Mouse (Mus musculus) myocyte (in vitro differentiated cells): Measurements from ENCODE around the gene Tbxas1. TPM values are rescaled to one million over a fixed set of nuclear protein-coding genes. Genes with fewer than 3 reads are reported as not detected.

Source experiments
- H3K27me3 ChIP-seq: one replicate; pipeline ENCODE4 v1.6.1; 2011; ENCODE audit not compliant: control insufficient read depth, insufficient read depth, insufficient read length
- H3K36me3 ChIP-seq: one replicate; pipeline ENCODE4 v1.6.1; 2011; ENCODE audit not compliant: control insufficient read depth, insufficient read depth
- H3K4me2 ChIP-seq: one replicate; pipeline ENCODE4 v1.6.1; 2011; ENCODE audit warnings: low read depth, control low read depth
- H3K4me3 ChIP-seq: one replicate; pipeline ENCODE4 v1.5.1; 2011; ENCODE audit warnings: mild to moderate bottlenecking, control low read depth, moderate library complexity
- H3K79me2 ChIP-seq: one replicate; pipeline ENCODE4 v1.6.1; 2011; ENCODE audit not compliant: control insufficient read depth, insufficient read depth
- H3ac ChIP-seq: one replicate; pipeline ENCODE4 v1.6.1; 2011; ENCODE audit not compliant: control insufficient read depth, insufficient read length
- CEBPB ChIP-seq: IDR thresholded peaks from 2 replicates; pipeline ENCODE4 v1.6.1; 2011; ENCODE audit warnings: mild to moderate bottlenecking, moderate library complexity; ENCODE audit not compliant: poor library complexity, insufficient read depth, severe bottlenecking
- E2F4 ChIP-seq: IDR thresholded peaks from one replicate; pipeline ENCODE4 v1.6.1; 2011; ENCODE audit warnings: mild to moderate bottlenecking, control low read depth, moderate library complexity; ENCODE audit not compliant: insufficient read depth
- MAX ChIP-seq: IDR thresholded peaks from one replicate; pipeline ENCODE4 v1.6.1; 2011; ENCODE audit warnings: low read depth, mild to moderate bottlenecking, control low read depth
- MYOD1 ChIP-seq, 3 experiments: IDR thresholded peaks; one replicate each; pipeline ENCODE4 v1.6.1; 2011; ENCODE audit warnings: control low read depth in 2 of 3, low read depth in 2 of 3, mild to moderate bottlenecking in 2 of 3, moderate library complexity in 1 of 3; ENCODE audit not compliant: insufficient read length in 2 of 3, control insufficient read depth in 1 of 3
- MYOG ChIP-seq, 3 experiments: IDR thresholded peaks; one replicate each; pipeline ENCODE4 v1.6.1; 2011; ENCODE audit warnings: control low read depth in 2 of 3, low read depth in 2 of 3, mild to moderate bottlenecking in 2 of 3; ENCODE audit not compliant: insufficient read length in 2 of 3, control insufficient read depth in 1 of 3, insufficient read depth in 1 of 3
- POLR2A ChIP-seq: IDR thresholded peaks from one replicate; pipeline ENCODE4 v1.6.1; 2011; ENCODE audit warnings: low read depth, mild to moderate bottlenecking, control low read depth, moderate library complexity; ENCODE audit not compliant: insufficient read length
- POLR2AphosphoS2 ChIP-seq: IDR thresholded peaks from one replicate; pipeline ENCODE4 v1.6.1; 2011; ENCODE audit warnings: low read depth, control low read depth; ENCODE audit not compliant: insufficient read length
- REST ChIP-seq: IDR thresholded peaks from one replicate; pipeline ENCODE4 v1.6.1; 2011; ENCODE audit warnings: mild to moderate bottlenecking, control low read depth, moderate library complexity; ENCODE audit not compliant: insufficient read depth, insufficient read length
- SRF ChIP-seq: IDR thresholded peaks from one replicate; pipeline ENCODE4 v1.6.1; 2011; ENCODE audit warnings: low read depth; ENCODE audit not compliant: control insufficient read depth, insufficient read length
- TCF12 ChIP-seq: IDR thresholded peaks from one replicate; pipeline ENCODE4 v1.6.1; 2011; ENCODE audit warnings: mild to moderate bottlenecking, control low read depth; ENCODE audit not compliant: poor library complexity, insufficient read depth, severe bottlenecking
- TCF3 ChIP-seq: IDR thresholded peaks from one replicate; pipeline ENCODE4 v1.6.1; 2011; ENCODE audit warnings: low read depth, control low read depth; ENCODE audit not compliant: insufficient read length
- USF1 ChIP-seq: IDR thresholded peaks from one replicate; pipeline ENCODE4 v1.6.1; 2011; ENCODE audit warnings: low read depth, mild to moderate bottlenecking, control low read depth, moderate library complexity
- polyA plus RNA-seq: library from polyadenylated mRNA; unstranded; fragments of >200 nt; fragmentation: generic; extraction: Trizol; gene quantifications from one replicate; pipeline ENCODE4 v1.2.1, GENCODE M21; 2012; ENCODE audit warnings: missing spikeins

Gene Tbxas1
- polyA plus RNA-seq = not detected

- Histone ChIP-seq H3K36me3 (no peaks in the 10 kb centered on the region), H3K79me2 (peaks cover 40% of the 10 kb centered on the region), H3K27me3 (no peaks in the 10 kb centered on the region), H3ac (peak within 1 kb of the TSS; percentile 95), H3K4me3 (peak within 1 kb of the TSS; percentile 84), H3K4me2 (peak within 1 kb of the TSS; percentile 87)
- TF ChIP-seq USF1 (no peak), MYOD1 (IDR thresholded peaks at IDR 0.05; ENCODE audit: control insufficient read depth in 1 of 3, insufficient read length in 2 of 3, low read depth in 2 of 3) (no peak), MAX (no peak), CEBPB (no peak), SRF (no peak), E2F4 (no peak), POLR2A (peak; percentile 55), TCF12 (no peak)
These were observed at the start of gene Tbxas1 for GRCm38 (mm10) chr6:38875258-38876070. Gene Tbxas1 (plus strand): TSS chr6:38875404.

- Histone ChIP-seq H3K79me2 (peaks cover 46% of the 10 kb centered on the region), H3K4me3 (no peak overlapping the region), H3ac (no peak overlapping the region), H3K27me3 (no peaks in the 10 kb centered on the region), H3K4me2 (no peak overlapping the region), H3K36me3 (no peaks in the 10 kb centered on the region)
- TF ChIP-seq CEBPB (no peak), MYOG (IDR thresholded peaks at IDR 0.05; ENCODE audit: control insufficient read depth in 1 of 3, insufficient read depth in 1 of 3, insufficient read length in 2 of 3, low read depth in 2 of 3) (no peak), E2F4 (no peak), TCF12 (no peak)
These were observed 49.3 kb upstream of the Tbxas1 start for GRCm38 (mm10) chr6:38825886-38826285.

- no peak overlapping the region for H3K4me3 ChIP-seq
- H3K27me3 ChIP-seq = no peaks in the 10 kb centered on the region
- H3ac ChIP-seq = no peak overlapping the region
- H3K4me2 ChIP-seq = no peak overlapping the region
- TF ChIP-seq TCF3 (no peak), MYOD1 (IDR thresholded peaks at IDR 0.05; ENCODE audit: control insufficient read depth in 1 of 3, insufficient read length in 2 of 3, low read depth in 2 of 3) (no peak), CEBPB (no peak), POLR2A (no peak), MYOG (IDR thresholded peaks at IDR 0.05; ENCODE audit: control insufficient read depth in 1 of 3, insufficient read depth in 1 of 3, insufficient read length in 2 of 3, low read depth in 2 of 3) (no peak), E2F4 (no peak), POLR2AphosphoS2 (no peak), SRF (no peak), USF1 (no peak), REST (no peak), MAX (no peak), TCF12 (no peak)
- H3K36me3 ChIP-seq = no peaks in the 10 kb centered on the region
- H3K79me2 ChIP-seq = peaks cover 55% of the 10 kb centered on the region
These were observed 48.3 kb upstream of the Tbxas1 start for GRCm38 (mm10) chr6:38826857-38827256.

- H3K27me3 ChIP-seq = no peaks in the 10 kb centered on the region
- H3ac ChIP-seq = no peak overlapping the region
- no peak for TF ChIP-seq POLR2A
- TF ChIP-seq TCF3 = no peak
- TF ChIP-seq MAX = no peak
- no peak for TF ChIP-seq USF1
- TF ChIP-seq SRF = no peak
- TF ChIP-seq E2F4 = no peak
- TF ChIP-seq REST = no peak
- TF ChIP-seq MYOD1 (IDR thresholded peaks at IDR 0.05; ENCODE audit: control insufficient read depth in 1 of 3, insufficient read length in 2 of 3, low read depth in 2 of 3) = no peak
- TF ChIP-seq MYOG (IDR thresholded peaks at IDR 0.05; ENCODE audit: control insufficient read depth in 1 of 3, insufficient read depth in 1 of 3, insufficient read length in 2 of 3, low read depth in 2 of 3) = no peak
- TF ChIP-seq CEBPB = no peak
- TF ChIP-seq POLR2AphosphoS2 = no peak
- no peak for TF ChIP-seq TCF12
- peaks cover 53% of the 10 kb centered on the region for H3K79me2 ChIP-seq
- H3K4me2 ChIP-seq = no peak overlapping the region
- no peak overlapping the region for H3K4me3 ChIP-seq
- H3K36me3 ChIP-seq = no peaks in the 10 kb centered on the region
These were observed 47.8 kb upstream of the Tbxas1 start for GRCm38 (mm10) chr6:38827435-38827834.

- Histone ChIP-seq H3K27me3 (no peaks in the 10 kb centered on the region), H3K4me2 (no peak overlapping the region), H3K79me2 (peaks cover 55% of the 10 kb centered on the region), H3K36me3 (no peaks in the 10 kb centered on the region), H3ac (no peak overlapping the region), H3K4me3 (no peak overlapping the region)
- no peak for TF ChIP-seq USF1
These were observed 47.0 kb upstream of the Tbxas1 start for GRCm38 (mm10) chr6:38828211-38828610.
